Mouse (Mus musculus): ENCODE measurements at regions not wholly inside any gene's neighbourhood (a gene's known extent, or its start where the extent isn't known, plus 50 kb on each side); places are given as distances from the start of the nearest gene placed in this dataset.
A peak's percentile ranks its signal among the peaks of the same experiment; 100 is the strongest.

GRCm38 (mm10) chr5:64605991-64606390 lies 197.2 kb upstream of the Klf3 start:
- peak; percentile 51 for DNase-seq (ENCODE audit: low spot score)

DNA sequence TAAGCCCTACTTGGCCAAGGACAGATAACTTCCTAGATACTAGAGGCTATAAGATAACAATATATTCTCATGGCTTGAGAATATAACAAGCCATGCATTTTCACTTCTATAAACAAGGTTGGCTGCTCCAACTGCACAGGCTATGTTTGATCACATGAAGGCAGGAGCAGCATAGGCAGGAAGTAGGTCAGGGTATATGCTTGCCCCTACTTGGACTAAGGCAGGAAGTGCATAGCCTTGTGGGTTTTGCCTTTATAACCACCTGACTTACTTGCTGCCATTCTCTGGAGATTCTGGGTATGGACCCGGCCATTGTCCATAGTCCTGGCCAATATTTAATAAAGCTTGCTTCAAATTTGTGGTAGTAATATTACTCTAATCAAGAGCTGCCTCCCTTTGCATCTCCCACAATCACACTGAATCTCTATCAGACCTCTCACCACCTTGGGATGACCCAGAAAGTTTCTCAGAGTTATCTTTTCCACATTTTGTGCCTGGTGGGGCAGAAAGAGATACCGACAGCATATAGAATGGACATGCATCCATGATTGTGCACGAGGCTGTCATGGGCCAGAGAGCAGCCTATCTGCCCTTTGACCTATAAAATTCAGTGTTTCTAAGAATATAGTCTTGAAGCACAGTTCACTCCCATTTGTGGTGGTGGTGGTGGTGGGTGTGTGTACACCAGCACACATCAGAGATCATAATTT lies 193.7 kb upstream of the Klf3 start:
- DNase-seq (ENCODE audit: low spot score), result no peak

DNA sequence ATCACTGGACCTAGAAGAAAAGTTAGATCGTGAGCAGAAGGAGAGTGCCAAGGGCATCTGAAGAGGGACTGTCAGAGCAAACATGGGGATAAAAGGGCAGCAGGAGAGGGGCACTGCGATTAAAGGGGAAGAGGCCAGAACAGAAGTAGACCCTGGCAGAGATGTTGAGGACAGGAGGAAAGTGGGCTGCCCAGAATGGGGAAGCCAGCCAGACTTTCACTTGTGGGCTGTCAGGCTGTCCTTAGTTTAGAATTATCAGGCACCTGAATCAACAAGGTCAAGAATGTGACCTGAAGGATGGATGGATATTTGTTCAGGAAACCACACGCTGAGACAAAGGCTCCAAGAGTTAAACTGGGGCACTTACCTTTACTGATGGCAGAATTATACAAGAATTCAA lies 193.0 kb upstream of the Klf3 start:
- no peak for DNase-seq (ENCODE audit: low spot score)

DNA sequence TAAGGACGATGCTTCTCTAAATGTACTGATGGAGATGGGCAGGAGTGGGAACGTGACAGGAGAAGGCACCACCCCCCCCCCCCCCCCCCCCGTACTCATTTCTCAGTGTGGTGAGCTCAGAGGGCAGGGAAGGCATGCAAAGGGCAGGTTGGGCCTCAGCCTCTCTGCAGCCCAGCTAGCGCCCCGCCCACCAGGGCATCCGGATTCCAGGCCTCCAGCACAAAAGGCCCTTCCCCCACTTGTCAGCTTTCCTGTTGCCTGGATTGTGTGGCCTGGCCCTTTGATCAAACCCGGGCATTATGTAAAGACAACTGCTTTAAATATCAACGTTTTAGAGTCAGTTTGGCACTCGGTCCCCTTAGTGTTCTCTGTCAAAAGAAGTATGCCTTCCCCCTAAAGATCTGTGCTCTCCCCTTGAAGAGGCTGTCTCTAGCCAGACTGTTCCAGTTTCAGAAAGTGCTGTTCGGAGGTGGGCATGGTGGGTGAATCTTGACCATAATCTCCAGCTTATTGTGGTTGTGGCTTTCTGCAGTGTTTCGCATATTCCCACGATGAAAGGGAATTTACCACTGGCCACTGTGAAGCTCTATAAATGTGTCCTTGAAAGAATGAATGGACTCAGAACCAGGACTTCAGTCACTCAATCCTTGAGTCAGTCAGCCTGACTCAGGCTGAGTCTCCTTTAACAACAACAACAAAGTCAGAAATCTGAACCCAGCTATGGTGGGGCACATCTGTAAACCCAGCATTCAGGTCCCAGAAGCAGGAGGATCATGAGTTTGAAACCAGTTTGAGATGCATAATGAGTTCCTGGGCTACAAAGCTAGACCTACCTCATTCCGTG lies 192.4 kb upstream of the Klf3 start:
- peak; percentile 94 for DNase-seq (ENCODE audit: low spot score)

DNA sequence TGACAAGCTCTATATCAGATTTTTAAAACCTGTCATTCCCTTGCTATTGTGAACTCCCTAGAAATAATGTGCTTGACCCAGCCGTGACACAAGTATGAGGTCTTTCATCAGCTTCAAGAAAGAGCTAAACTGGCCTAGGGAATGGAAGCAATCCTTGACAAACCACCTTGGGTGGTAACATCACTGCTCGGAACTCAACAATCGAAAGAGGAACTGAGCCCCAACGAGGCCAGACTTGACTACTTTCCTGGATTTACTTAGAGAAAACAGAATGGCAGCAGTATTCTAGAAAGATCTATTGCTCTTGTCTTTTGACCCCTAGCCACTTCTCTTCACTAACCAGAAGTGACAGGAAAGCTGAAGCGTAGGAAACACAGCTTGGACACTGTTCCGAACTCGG lies 191.2 kb upstream of the Klf3 start:
- no peak for DNase-seq (ENCODE audit: low spot score)

DNA sequence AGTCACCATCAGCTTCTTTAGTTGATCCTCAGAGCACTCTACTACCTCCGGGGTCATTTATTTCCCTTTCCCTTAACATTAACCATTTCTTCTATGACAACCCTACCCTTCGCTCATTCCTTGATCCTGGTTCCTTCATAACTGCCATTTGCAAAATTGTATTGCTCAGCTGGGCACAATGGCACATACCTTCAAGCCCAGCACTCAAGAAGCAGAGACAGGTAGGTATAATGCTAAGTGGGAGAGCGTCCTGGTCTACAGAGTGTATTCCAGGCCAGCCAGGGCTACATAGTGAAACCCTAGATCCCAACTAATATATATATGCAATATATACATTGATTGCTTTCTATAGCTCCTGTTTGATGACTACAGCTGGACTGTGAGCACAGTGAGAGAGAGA lies 189.5 kb upstream of the Klf3 start:
- no peak for DNase-seq (ENCODE audit: low spot score)

- DNase-seq (ENCODE audit: low spot score), result no peak
Measured at GRCm38 (mm10) chr5:64618126-64618525, 185.1 kb upstream of the Klf3 start.

DNA sequence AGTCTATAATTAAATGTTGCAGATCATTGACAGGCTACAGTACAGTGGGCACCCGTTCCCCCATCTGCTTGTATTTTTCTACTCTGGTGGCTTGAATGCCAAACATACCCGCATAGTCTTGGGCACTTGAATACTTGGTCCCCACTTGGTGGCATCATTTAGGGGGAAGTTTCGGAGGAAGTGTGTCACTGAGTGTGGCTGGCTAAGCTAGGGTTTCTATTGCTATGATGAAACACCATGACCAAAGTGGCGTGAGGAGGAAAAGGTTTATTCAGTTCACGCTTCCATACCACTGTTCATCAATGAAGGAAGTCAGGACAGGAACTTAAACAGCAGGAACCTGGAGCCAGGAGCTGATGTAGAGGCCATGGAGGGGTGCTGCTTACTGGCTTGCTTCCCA lies 183.4 kb upstream of the Klf3 start:
- no peak for DNase-seq (ENCODE audit: low spot score)

DNA sequence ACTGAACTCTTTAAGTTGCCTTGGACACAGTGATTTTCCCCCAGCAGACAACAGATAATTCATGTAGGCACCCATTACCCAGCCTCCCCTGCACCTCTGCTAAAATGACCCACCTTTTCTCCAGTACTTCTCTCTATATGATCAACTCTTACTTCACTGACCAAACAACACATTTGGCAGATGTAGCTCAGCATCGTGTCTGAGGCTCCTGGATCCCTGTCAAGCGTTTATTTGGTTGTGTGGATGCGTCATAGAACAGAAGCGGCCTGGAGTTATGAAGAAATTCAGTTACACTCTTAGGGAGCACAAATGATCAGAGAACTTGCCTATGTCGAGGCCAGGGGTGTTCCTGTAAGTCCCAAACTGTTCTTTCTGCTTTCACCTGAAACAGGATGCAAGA lies 182.5 kb upstream of the Klf3 start:
- DNase-seq (ENCODE audit: low spot score), result no peak

DNA sequence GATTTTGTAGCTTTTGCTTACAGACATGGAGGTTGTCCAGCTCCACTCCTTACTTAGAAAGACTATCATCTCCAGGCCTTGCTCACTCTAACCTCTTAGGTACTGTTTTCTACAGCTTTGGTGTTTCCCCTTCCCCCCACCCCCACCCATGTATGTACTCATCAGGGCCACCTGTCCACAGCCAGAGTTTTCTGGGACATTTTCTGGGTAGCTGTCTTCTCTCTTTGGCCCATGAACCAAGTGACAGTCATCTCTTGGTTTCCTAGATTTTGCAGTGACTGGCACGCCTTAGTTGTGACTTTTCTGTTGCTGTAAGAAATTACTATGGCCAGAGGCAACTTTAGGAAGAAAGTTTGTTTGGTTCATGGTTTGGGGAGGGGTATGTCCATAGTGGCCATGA lies 181.8 kb upstream of the Klf3 start:
- no peak for DNase-seq (ENCODE audit: low spot score)

DNA sequence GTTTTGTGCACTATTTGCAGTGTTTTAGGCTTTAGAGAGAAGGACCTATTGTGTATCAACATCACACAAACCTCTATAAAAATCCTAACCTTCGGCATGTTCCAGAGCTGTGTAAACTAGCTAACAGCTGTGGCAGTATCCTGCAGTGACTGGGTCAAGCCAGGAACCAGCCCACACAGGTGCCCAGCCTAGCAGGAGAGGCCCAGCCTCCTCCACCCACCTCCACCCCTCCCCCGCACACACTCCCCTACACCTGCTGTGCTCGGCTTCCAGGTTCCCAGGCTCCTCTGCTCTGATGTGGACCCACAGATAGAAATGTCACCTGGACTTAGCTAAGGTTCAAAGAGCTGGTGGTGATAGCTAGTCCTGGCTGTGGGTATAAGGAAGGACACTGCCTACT lies 179.5 kb upstream of the Klf3 start:
- DNase-seq (ENCODE audit: low spot score), result peak; percentile 44

- peak; percentile 50 for DNase-seq (ENCODE audit: low spot score)
Measured at GRCm38 (mm10) chr5:64624205-64624604, 179.0 kb upstream of the Klf3 start.

GRCm38 (mm10) chr5:64625421-64625820 lies 177.8 kb upstream of the Klf3 start:
- DNase-seq (ENCODE audit: low spot score), result no peak

GRCm38 (mm10) chr5:64625841-64626298 lies 177.3 kb upstream of the Klf3 start:
- no peak for DNase-seq (ENCODE audit: low spot score)

DNA sequence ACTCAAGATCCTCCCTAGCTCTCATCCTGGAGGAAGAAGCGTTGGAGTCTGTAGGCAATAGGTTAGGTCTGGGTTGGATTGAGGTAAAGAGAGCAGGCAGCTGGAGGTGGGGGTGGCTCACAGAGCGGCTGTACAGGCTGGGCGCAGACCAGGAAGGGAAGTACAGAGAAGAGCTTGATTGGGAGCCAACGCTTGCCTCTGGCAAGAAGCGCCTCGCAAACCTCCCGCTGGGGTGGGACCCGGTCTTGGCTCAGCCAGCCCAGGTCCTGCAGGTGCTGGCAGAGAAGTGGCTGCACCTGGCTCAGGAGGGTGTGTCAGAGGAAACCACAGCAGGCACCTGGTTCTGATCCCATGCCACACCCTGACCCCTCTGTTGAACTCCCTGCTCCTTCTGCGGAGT lies 176.8 kb upstream of the Klf3 start:
- DNase-seq (ENCODE audit: low spot score), result peak; percentile 56

DNA sequence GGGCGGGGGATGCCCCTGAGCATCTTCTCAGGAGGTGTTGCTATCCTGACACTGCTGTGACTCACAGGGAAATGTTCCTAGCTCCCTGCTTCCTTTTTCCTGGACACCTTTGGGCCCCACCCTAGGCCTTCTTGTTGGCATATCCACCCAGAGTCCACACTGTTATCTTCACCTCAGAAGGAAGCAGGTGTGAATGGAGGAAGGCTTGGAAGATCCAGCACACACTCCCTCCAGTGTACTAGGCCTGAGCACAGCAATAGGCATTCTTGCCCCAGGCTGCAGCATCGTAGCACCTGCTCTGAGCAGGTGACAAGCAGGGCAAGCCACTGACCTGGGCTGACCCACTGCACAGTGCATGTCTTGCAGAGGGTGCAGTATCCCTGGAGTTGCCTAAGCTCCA lies 172.6 kb upstream of the Klf3 start:
- no peak for DNase-seq (ENCODE audit: low spot score)

DNA sequence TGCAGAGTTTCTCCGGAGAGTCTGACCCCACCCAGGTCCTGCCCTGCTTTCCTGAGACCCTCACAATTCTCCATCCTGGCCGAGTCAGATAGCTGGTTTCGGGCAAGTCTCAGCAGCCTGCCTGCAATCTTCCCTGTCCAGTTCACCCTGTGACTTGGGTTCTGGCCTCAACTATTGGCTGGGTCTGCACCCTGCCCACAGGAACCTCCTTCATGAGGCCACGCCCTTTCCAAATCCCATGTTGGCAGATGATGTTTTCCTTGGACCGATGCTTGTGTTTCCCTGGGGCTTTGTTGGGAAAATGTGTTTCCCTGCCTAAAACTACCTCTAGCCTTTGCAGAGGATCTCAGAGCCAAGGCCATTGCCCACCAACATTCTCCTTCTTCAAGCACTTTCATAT lies 171.0 kb upstream of the Klf3 start:
- DNase-seq (ENCODE audit: low spot score), result no peak

DNA sequence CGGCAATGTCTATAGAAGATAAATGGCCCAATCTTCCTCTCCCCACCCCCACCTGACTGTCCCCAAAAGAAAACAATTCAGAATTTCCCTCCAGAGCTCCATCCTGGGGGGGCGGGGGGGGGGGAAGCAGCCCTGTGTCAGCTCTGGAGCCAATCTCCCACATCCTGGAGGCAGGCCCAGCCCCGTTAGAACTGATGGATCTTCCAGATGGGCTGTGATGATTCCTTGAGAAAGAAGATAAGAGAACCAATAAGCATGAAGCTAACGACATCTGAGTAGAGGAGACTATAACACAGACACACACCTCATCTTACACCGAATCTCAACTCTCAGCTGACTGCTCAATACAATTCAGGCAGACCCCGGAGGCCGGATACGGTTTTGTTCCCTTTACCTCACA lies 169.2 kb upstream of the Klf3 start:
- DNase-seq (ENCODE audit: low spot score), result no peak

DNA sequence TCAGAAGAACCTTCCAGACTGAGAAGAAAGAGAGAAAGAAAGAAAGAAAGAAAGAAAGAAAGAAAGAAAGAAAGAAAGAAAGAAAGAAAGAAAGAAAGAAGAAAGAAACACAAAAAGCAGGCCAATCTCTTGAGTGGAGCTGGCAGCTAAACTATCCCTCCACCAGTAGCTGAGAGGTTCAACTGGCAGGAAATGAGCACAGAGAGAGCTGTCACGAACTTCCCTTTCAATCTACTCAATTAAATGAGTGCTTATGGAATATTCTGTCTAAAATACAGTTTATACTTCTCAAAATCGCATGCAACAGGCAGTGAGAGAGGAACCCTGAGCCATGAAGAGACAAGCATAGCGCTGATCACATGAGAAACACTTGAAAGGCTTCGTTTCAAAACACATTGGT lies 168.5 kb upstream of the Klf3 start:
- no peak for DNase-seq (ENCODE audit: low spot score)

DNA sequence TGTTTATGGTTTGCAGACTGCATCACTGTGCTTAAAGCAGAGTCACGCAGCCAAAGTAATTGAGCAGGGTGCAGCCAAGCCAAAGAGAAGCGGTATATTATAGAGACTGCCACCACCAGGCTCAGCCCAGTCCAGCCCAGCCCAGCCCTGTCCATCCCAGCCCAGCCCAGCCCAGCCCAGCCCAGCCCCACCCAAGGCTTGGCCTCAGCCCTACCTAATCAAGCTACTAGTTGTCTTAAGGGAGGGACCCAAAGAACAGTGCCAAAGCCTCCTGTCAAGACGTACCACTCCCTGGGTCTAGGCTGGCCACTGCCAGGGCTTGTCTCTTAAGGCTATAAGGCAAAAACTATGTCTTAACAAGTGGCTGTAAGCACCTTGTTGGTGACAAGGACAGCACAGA lies 166.9 kb upstream of the Klf3 start:
- no peak for DNase-seq (ENCODE audit: low spot score)

DNA sequence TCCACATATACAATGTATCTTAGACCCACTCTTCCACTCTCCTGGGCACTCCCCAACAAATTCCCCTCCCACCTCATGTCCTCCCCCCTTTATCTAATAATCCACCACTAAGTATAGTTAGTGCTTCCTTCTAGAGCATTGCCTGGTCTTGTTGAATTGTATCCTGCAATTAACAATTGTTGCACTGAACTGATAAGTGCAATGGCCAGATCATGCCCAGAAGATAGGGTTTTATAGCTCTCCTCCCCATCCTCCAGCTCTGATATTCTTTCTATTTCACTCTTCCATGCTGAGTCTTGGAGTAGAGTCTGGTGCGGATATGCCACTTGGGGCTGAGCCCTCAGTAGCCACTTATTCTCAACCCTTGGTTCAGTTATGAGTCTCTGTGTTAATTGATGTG lies 159.6 kb upstream of the Klf3 start:
- no peak for DNase-seq (ENCODE audit: low spot score)

GRCm38 (mm10) chr5:64647417-64648125 lies 155.6 kb upstream of the Klf3 start:
- peak; percentile 74 for DNase-seq (ENCODE audit: low spot score)

- peak; percentile 42 for DNase-seq (ENCODE audit: low spot score)
Measured at GRCm38 (mm10) chr5:64648492-64648891, 154.7 kb upstream of the Klf3 start.
